10 mouse cellular contexts compared by ENCODE assay signal in the genomic region with DNA sequence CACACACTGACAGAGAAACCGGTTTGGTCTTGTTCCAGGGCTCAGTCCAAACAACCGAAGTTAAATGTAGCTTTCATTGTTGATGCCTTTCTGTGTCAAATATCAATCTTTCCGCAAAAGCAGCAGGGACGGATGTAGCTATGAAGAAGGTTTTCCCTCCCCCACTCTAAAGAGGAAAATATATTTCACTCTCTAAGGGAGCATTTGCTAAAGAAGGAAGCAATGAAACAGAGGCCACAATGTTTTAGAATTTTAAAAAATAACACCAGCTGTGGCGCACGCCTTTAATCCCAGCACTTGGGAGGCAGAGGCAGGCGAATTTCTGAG.
A peak's percentile ranks its signal among the peaks of the same experiment; 100 is the strongest.
DNase-seq lines count a peak whose midpoint lies in the region; ATAC-seq and TF ChIP-seq lines count a peak whose summit lies in the region.
"Had no signal": no experiment of that assay in that cellular context is flagged by ENCODE, and none has a peak within 500 bp of the region (broad histone marks: within the 10 kb centered on the region; RNA-seq: fewer than 3 reads in every experiment).

No protein-coding gene starts in this region.

- no peaks in the 10 kb centered on the region for H3K27me3 ChIP-seq in heart, postnatal 0 days (ENCODE audit: control insufficient read depth, insufficient read depth, low read length)
- no peaks in the 10 kb centered on the region for H3K27me3 ChIP-seq in hindbrain, embryonic 11.5 days (ENCODE audit: control insufficient read depth, insufficient read depth, low read length)

- no peak; the same call in 1 of the 2 replicates for ATAC-seq in heart, postnatal 0 days (ENCODE audit: insufficient read depth, low read depth)
- peak; percentile 67 for ATAC-seq in activated CD4-positive, CD25-positive, alpha-beta regulatory T cell, adult 4 months
- no peak for ATAC-seq in hindbrain, embryonic 11.5 days (ENCODE audit: low FRiP score)

- H3K27ac ChIP-seq in heart, postnatal 0 days (ENCODE audit: low read depth) = peak overlapping the region; percentile 63
- H3K27ac ChIP-seq in hindbrain, embryonic 11.5 days (ENCODE audit: low read depth, low read length) = peak overlapping the region; percentile 24; the same call in 1 of the 2 replicates
- H3K27ac ChIP-seq in macrophage = peak overlapping the region; percentile 55
- no peak overlapping the region for H3K27ac ChIP-seq in left cerebral cortex, adult 2 months
- H3K27ac ChIP-seq: liver, embryonic 14.5 days had no signal

- H3K4me1 ChIP-seq in heart, postnatal 0 days (ENCODE audit: control insufficient read depth, insufficient read depth) = peaks cover 51% of the 10 kb centered on the region
- no peaks in the 10 kb centered on the region; the same call in 1 of the 2 replicates for H3K4me1 ChIP-seq in hindbrain, embryonic 11.5 days (replicated peaks; ENCODE audit: control insufficient read depth, insufficient read depth, low read length)

- TF ChIP-seq EP300 in heart, postnatal 0 days (IDR thresholded peaks at IDR 0.05; ENCODE audit: low read depth) = no peak

- H3K79me2 ChIP-seq in macrophage (ENCODE audit: inconsistent target) = peaks cover 68% of the 10 kb centered on the region; the same call in 1 of the 2 replicates

- no peak overlapping the region for H3K9ac ChIP-seq in heart, postnatal 0 days (replicated peaks; ENCODE audit: low read depth, low read length)
- no peak overlapping the region for H3K9ac ChIP-seq in hindbrain, embryonic 11.5 days (ENCODE audit: low read depth, low read length)
- H3K9ac ChIP-seq: liver, embryonic 14.5 days had no signal

- no peaks in the 10 kb centered on the region for H3K36me3 ChIP-seq in heart, postnatal 0 days (replicated peaks; ENCODE audit: control insufficient read depth, insufficient read depth, low read length)
- H3K36me3 ChIP-seq in hindbrain, embryonic 11.5 days (ENCODE audit: control insufficient read depth, insufficient read depth, low read length) = no peaks in the 10 kb centered on the region
- H3K36me3 ChIP-seq in macrophage (ENCODE audit: inconsistent target) = no peaks in the 10 kb centered on the region
- H3K36me3 ChIP-seq: G1E had no signal

- H3K4me2 ChIP-seq in heart, postnatal 0 days (ENCODE audit: low read depth, low read length) = peak overlapping the region; percentile 48
- no peak overlapping the region for H3K4me2 ChIP-seq in hindbrain, embryonic 11.5 days (replicated peaks; ENCODE audit: low read depth, low read length)

- DNase-seq in heart, postnatal 0 days (ENCODE audit: low spot score) = no peak
- no peak for DNase-seq in heart, postnatal 36 days
- no peak for DNase-seq in hindbrain, embryonic 11.5 days (ENCODE audit: low spot score)
- no peak for DNase-seq in cerebellum, adult 8-10 months
- DNase-seq in ovary, postnatal 14 days (ENCODE audit: low spot score) = no peak
- no peak for DNase-seq in left cerebral cortex, adult 2 months (ENCODE audit: extremely low spot score in 1 of 2, low spot score in 2 of 2)

- intact Hi-C loops in heart, postnatal 36 days (cut with DNase I) = no loop called here
- intact Hi-C loops in left cerebral cortex, adult 2 months (cut with DNase I) = loop anchor here (5.0 kb wide), 1 partner anchor 87 kb away; no protein-coding TSS in a partner anchor

- no peak for TF ChIP-seq CTCF in heart, postnatal 0 days (IDR thresholded peaks at IDR 0.05; ENCODE audit: low read depth)
- no peak for TF ChIP-seq CTCF in left cerebral cortex, adult 2 months (IDR thresholded peaks at IDR 0.05)

- 38% methylated on average over 7 of the region's 7 CpGs for WGBS in heart, postnatal 0 days
- 49% methylated on average over 7 of the region's 7 CpGs for WGBS in hindbrain, embryonic 11.5 days
- 14% methylated on average over 4 of the region's 7 CpGs for whole genome bisulfite sequencing in macrophage (ENCODE audit: missing documents)

- 0 out of 2 replicates have a peak overlapping the region, but pooled peaks have one; percentile 4 for H3K4me3 ChIP-seq in heart, postnatal 0 days (ENCODE audit: low read depth, low read length)
- no peak overlapping the region for H3K4me3 ChIP-seq in hindbrain, embryonic 11.5 days (ENCODE audit: low read depth, low read length)
- H3K4me3 ChIP-seq in macrophage (ENCODE audit: inconsistent target) = no peak overlapping the region
- no peak overlapping the region for H3K4me3 ChIP-seq in left cerebral cortex, adult 2 months

- H3K9me3 ChIP-seq in heart, postnatal 0 days (replicated peaks; ENCODE audit: control insufficient read depth, low read length) = no peaks in the 10 kb centered on the region
- no peaks in the 10 kb centered on the region for H3K9me3 ChIP-seq in hindbrain, embryonic 11.5 days (ENCODE audit: control insufficient read depth, low read length)
- H3K9me3 ChIP-seq: G1E had no signal
